Mouse (Mus musculus) neural tube, embryonic 14.5 days (tissue): ENCODE measurements around the gene Aldh3a2. TPM values are rescaled to one million over a fixed set of nuclear protein-coding genes. Genes with fewer than 3 reads are reported as not detected.

Source experiments
- ATAC-seq: fragments of 200-750 bp; cut with Nextera tagmentation; 2 replicates; pipeline ENCODE4 v1.8.0; 2017; ENCODE audit warnings: low read depth, mild to moderate bottlenecking, moderate TSS enrichment, moderate library complexity
- H3K27ac ChIP-seq: fragments of 300-500 bp; sonication (generic); 2 replicates; pipeline ENCODE4 v1.5.1; 2014; ENCODE audit warnings: low read depth, mild to moderate bottlenecking, control low read depth, low read length, moderate library complexity, mixed read lengths
- H3K27me3 ChIP-seq: fragments of 300-500 bp; sonication (generic); 2 replicates; pipeline ENCODE4 v1.6.1; 2014; ENCODE audit warnings: low read length; ENCODE audit not compliant: control insufficient read depth, insufficient read depth
- H3K36me3 ChIP-seq: fragments of 300-500 bp; sonication (generic); 2 replicates; pipeline ENCODE4 v1.6.1; 2014; ENCODE audit warnings: low read length, mixed read lengths; ENCODE audit not compliant: control insufficient read depth, insufficient read depth
- H3K4me1 ChIP-seq: fragments of 300-500 bp; sonication (generic); 2 replicates; pipeline ENCODE4 v1.6.1; 2014; ENCODE audit warnings: low read length; ENCODE audit not compliant: control insufficient read depth, insufficient read depth
- H3K4me2 ChIP-seq: fragments of 300-500 bp; sonication (generic); 2 replicates; pipeline ENCODE4 v1.6.1; 2014; ENCODE audit warnings: mild to moderate bottlenecking, low read depth, low read length, control low read depth
- H3K4me3 ChIP-seq: fragments of 300-500 bp; sonication (generic); 2 replicates; pipeline ENCODE4 v1.5.1; 2014; ENCODE audit warnings: low read depth, low read length, control low read depth, mixed read lengths
- H3K9ac ChIP-seq: fragments of 300-500 bp; sonication (generic); replicated peaks from 2 replicates; pipeline ENCODE4 v1.6.1; 2014; ENCODE audit warnings: low read depth, mild to moderate bottlenecking, control low read depth, low read length, mixed read lengths
- H3K9me3 ChIP-seq: fragments of 300-500 bp; sonication (generic); 2 replicates; pipeline ENCODE4 v1.6.1; 2016; ENCODE audit warnings: low read length; ENCODE audit not compliant: control insufficient read depth
- WGBS: fragments of 180-500 bp; shearing (Covaris S2); extraction: QIAGEN DNeasy Blood & Tissue Kit; methylation state at CpG from one replicate; pipeline ENCODE4 v1.1.7; 2014; 5-methylcytosine and 5-hydroxymethylcytosine counted together
- polyA plus RNA-seq: library from polyadenylated mRNA; unstranded; fragments of >200 nt; fragmentation: Nextera tagmentation; extraction: Ambion mirVana; gene quantifications from 2 replicates; pipeline ENCODE4 v1.2.1, GENCODE M21; 2014

The Aldh3a2 gene
- polyA plus RNA-seq, 1 experiment from 2014 or later, result 29.1 TPM

DNA sequence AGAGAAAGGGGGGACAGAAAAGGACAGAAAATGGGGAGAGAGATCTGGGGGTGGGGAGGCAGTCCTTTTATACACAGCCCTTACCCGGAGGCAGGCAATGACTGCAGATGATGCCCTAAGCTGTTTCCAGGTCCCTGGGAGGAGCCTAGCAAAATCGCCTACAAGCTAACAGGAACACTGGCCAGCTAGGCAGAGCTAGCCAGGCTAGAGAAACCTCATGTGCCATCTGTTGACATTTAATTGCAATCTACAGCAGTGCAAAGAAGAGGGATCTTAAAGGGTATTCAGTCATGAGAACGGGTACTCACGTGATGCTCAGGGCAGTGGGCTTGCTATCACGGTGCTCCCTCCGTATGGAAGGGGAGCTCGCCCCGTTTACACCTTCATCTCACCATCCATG, 39.4 kb downstream of the Aldh3a2 start:
- 0 out of 2 replicates have a peak, but pooled peaks cover 4% of the 10 kb centered on the region for H3K4me1 ChIP-seq
- no peak overlapping the region for H3K4me2 ChIP-seq
- H3K9me3 ChIP-seq, result no peaks in the 10 kb centered on the region
- no peaks in the 10 kb centered on the region for H3K36me3 ChIP-seq
- ATAC-seq, result no peak
- H3K4me3 ChIP-seq, result no peak overlapping the region
- H3K27ac ChIP-seq, result no peak overlapping the region
- WGBS, result 86% methylated on average over 8 of the region's 8 CpGs
- H3K27me3 ChIP-seq, result no peaks in the 10 kb centered on the region
- no peak overlapping the region for H3K9ac ChIP-seq

DNA sequence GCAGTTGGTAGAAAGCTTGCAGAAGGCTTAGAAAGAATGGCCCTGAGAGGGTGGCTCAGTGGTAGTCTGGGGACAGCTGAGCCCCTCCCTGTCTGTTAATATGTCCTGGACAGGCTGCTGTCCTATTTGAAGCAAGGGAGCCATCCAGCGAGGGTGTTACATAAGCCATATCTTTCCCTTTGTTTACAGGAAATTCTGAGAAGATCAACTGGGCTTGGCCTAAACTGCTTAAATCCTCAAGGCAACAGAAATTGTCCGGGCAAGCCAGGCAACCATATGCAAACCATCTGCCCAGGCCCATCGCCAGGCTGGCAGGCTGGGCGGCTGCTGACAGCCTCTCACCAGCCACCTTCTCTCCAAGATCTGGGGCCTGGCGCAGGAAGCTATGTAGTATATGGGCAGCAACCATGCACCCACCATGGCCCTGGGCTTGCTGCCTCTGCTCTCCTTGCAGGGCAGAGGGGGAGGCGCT, 41.3 kb downstream of the Aldh3a2 start:
- H3K4me1 ChIP-seq, result no peaks in the 10 kb centered on the region
- H3K4me3 ChIP-seq, result no peak overlapping the region
- H3K27me3 ChIP-seq, result no peaks in the 10 kb centered on the region
- no peak for ATAC-seq
- 83% methylated on average over 6 of the region's 6 CpGs for WGBS
- no peak overlapping the region for H3K27ac ChIP-seq
- no peak overlapping the region for H3K4me2 ChIP-seq
- no peaks in the 10 kb centered on the region for H3K36me3 ChIP-seq
- no peak overlapping the region for H3K9ac ChIP-seq
- H3K9me3 ChIP-seq, result no peaks in the 10 kb centered on the region

DNA sequence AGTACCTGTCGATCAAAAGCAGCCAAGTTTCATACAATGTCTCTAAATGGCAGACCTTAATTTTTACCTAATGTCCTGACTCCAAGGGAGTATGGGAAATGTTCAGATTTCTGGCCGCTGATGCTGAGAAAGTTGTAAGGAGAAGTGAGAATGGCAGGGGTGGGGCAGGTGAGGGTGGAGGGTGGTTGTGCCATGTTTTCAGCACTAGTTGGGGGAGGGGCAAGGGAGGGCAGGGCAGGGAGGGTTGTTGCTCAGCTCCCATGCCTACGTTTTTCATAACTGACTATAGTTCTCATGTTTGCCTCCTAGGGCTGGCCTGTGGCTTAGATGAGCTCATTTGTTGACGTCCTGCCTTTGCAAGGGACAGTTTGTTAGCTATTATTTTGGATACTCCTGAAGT, 41.8 kb downstream of the Aldh3a2 start:
- Histone ChIP-seq H3K4me3 (no peak overlapping the region), H3K36me3 (no peaks in the 10 kb centered on the region), H3K27ac (no peak overlapping the region), H3K4me1 (no peaks in the 10 kb centered on the region), H3K9me3 (no peaks in the 10 kb centered on the region), H3K4me2 (no peak overlapping the region), H3K27me3 (no peaks in the 10 kb centered on the region), H3K9ac (no peak overlapping the region)
- 78% methylated on average over 4 of the region's 4 CpGs for WGBS
- no peak for ATAC-seq

GRCm38 (mm10) chr11:61224907-61225306, 42.4 kb downstream of the Aldh3a2 start:
- no peaks in the 10 kb centered on the region for H3K9me3 ChIP-seq
- ATAC-seq, result no peak
- no peak overlapping the region for H3K27ac ChIP-seq
- no peak overlapping the region for H3K4me3 ChIP-seq
- 91% methylated on average over 10 of the region's 10 CpGs for WGBS
- no peaks in the 10 kb centered on the region for H3K27me3 ChIP-seq
- H3K9ac ChIP-seq, result no peak overlapping the region
- no peaks in the 10 kb centered on the region for H3K4me1 ChIP-seq
- H3K4me2 ChIP-seq, result no peak overlapping the region
- no peaks in the 10 kb centered on the region for H3K36me3 ChIP-seq

GRCm38 (mm10) chr11:61224234-61224744, 43.0 kb downstream of the Aldh3a2 start:
- no peaks in the 10 kb centered on the region for H3K27me3 ChIP-seq
- H3K9me3 ChIP-seq, result no peaks in the 10 kb centered on the region
- H3K9ac ChIP-seq, result no peak overlapping the region
- 83% methylated on average over 6 of the region's 6 CpGs for WGBS
- H3K4me1 ChIP-seq, result no peaks in the 10 kb centered on the region
- no peaks in the 10 kb centered on the region for H3K36me3 ChIP-seq
- H3K27ac ChIP-seq, result no peak overlapping the region
- ATAC-seq, result no peak
- H3K4me3 ChIP-seq, result no peak overlapping the region
- H3K4me2 ChIP-seq, result no peak overlapping the region

- ATAC-seq, result no peak
- no peak overlapping the region for H3K4me3 ChIP-seq
- whole genome bisulfite sequencing, result 92% methylated on average over 9 of the region's 9 CpGs
- H3K36me3 ChIP-seq, result no peaks in the 10 kb centered on the region
- H3K27ac ChIP-seq, result no peak overlapping the region
- no peaks in the 10 kb centered on the region for H3K27me3 ChIP-seq
- no peaks in the 10 kb centered on the region for H3K9me3 ChIP-seq
- H3K4me2 ChIP-seq, result no peak overlapping the region
- H3K4me1 ChIP-seq, result no peaks in the 10 kb centered on the region
- no peak overlapping the region for H3K9ac ChIP-seq
Observed at GRCm38 (mm10) chr11:61222971-61223745, 44.1 kb downstream of the Aldh3a2 start.

DNA sequence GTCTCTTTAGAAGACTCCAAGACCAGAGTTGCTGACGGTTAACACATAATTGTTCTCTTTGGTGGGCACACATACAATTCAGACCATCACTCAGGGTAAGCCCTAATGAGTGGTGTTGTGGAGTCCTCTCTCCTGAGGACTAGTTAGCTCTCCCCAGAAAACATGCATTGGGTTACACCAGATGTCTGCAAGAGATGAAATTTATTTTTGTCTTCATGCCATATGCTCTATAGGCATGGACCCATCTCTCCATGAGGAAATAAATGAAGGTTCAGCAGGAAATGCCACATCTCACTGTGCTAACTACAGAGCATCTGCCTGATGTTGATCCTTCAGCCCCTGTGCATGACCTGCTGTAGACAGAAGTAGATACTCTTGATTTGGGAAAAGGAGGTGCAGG, 45.3 kb downstream of the Aldh3a2 start:
- Histone ChIP-seq H3K36me3 (no peaks in the 10 kb centered on the region), H3K4me1 (no peaks in the 10 kb centered on the region), H3K9ac (no peak overlapping the region), H3K4me3 (no peak overlapping the region), H3K27ac (no peak overlapping the region), H3K27me3 (no peaks in the 10 kb centered on the region), H3K4me2 (no peak overlapping the region), H3K9me3 (no peaks in the 10 kb centered on the region)
- WGBS, result 78% methylated on average over 1 of the region's 1 CpGs
- no peak for ATAC-seq

- H3K27ac ChIP-seq, result no peak overlapping the region
- H3K4me2 ChIP-seq, result no peak overlapping the region
- H3K27me3 ChIP-seq, result no peaks in the 10 kb centered on the region
- no peaks in the 10 kb centered on the region for H3K36me3 ChIP-seq
- H3K4me3 ChIP-seq, result no peak overlapping the region
- 73% methylated on average over 9 of the region's 9 CpGs for WGBS
- no peak overlapping the region for H3K9ac ChIP-seq
- H3K4me1 ChIP-seq, result no peaks in the 10 kb centered on the region
- ATAC-seq, result no peak
- H3K9me3 ChIP-seq, result no peaks in the 10 kb centered on the region
Observed at GRCm38 (mm10) chr11:61220156-61220881, 46.9 kb downstream of the Aldh3a2 start.

- no peak overlapping the region for H3K9ac ChIP-seq
- no peaks in the 10 kb centered on the region for H3K9me3 ChIP-seq
- 73% methylated on average over 3 of the region's 3 CpGs for WGBS
- no peaks in the 10 kb centered on the region for H3K36me3 ChIP-seq
- no peak overlapping the region for H3K27ac ChIP-seq
- no peak overlapping the region for H3K4me2 ChIP-seq
- no peak for ATAC-seq
- H3K4me1 ChIP-seq, result no peaks in the 10 kb centered on the region
- H3K27me3 ChIP-seq, result no peaks in the 10 kb centered on the region
- H3K4me3 ChIP-seq, result no peak overlapping the region
Observed at GRCm38 (mm10) chr11:61215936-61216335, 51.3 kb downstream of the Aldh3a2 start.
